Mouse (Mus musculus): Measurements from ENCODE around the gene Gm16442.
"Not testable (repeated sequence)": the region's sequence is repeated elsewhere in the genome, so short reads cannot be mapped to it uniquely, and the experiment has no call there.

Gm16442 gene

DNA sequence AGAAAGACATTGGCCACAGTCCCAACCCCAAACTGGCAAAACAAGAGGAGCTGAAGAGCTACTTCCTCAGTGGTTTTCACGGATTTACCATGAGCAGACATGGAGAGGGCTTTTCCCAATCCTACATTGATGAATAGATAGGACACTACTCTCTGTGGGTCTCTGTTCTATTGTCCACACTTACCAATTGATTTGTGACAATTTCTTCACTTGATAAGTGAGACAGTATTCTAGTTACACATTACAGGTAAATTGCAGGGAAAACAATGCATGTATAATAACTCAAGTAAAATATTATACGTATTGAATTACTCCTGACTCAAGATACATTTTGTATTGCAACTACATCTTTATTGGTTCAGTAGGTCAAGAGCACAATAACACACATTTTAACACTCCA lies at the start of gene Gm16442:
TSS of gene Gm16442 (minus strand) at position 101 of the 400 bp plus-strand sequence.
- DNase-seq (ENCODE audit: low read depth, low spot score) = not testable (repeated sequence)

DNA sequence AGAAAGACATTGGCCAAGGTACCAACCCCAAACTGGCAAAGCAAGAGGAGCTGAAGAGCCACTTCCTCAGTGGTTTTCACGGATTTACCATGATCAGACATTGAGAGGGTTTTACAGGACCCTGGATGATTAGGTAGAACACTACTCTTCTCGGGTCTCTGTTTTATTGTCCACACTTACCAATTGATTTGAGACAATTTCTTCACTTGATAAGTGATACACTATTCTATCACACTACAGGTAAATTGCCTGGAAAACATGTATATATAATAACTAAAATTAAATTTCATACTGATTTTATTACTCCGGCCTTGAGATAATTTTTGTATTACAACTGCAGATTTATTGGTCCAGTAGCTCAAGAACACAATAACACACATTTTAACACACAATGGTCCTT lies 45.9 kb upstream of the Gm16442 start, which contains the start of gene Vmn1r94:
TSS of gene Vmn1r94 (minus strand) at position 101 of the 400 bp plus-strand sequence.
- DNase-seq (ENCODE audit: low read depth, low spot score) = not testable (repeated sequence)

DNA sequence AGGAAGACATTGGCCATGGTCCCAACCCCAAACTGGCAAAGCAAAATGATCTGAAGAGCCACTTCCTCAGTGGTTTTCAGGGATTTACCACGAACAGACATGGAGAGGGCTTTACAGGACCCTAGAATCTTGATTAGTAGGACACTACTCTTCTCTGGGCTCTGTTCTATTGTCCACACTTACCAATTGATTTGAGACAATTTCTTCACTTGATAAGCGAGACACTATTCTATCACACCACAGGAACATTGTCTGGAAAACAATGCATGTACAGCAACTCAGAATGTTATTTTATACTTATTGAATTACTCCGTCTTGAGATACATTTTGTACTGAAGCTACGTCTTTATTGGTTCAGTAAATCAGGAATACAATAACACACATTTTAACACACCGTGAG lies 16.6 kb upstream of the Gm16442 start, which contains the start of gene Vmn1r93:
TSS of gene Vmn1r93 (minus strand) at position 101 of the 400 bp plus-strand sequence.
- not testable (repeated sequence) for DNase-seq (ENCODE audit: low read depth, low spot score)

DNA sequence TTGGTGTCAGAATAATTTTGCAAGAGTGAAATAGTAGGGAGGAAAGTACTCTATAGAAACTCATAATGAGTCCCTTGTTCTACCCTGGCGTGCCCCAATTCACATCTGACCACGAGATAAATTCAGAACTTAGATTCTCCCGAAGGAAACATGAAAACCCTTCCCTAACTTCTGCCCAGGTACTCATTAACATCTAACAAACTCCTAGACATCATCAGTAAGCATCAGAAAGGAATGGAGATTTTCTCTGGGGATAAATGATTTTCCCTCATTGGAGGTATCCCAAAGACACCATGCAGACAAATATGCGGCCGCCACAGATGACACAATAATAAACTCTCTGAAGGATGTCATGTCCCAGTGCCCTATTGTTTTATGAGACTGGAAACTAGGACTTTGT lies 23.0 kb downstream of the Gm16442 start, which contains the start of gene Vmn1r91:
TSS of gene Vmn1r91 (plus strand) at position 301 of the 400 bp plus-strand sequence.
- not testable (repeated sequence) for DNase-seq (ENCODE audit: low read depth, low spot score)

DNA sequence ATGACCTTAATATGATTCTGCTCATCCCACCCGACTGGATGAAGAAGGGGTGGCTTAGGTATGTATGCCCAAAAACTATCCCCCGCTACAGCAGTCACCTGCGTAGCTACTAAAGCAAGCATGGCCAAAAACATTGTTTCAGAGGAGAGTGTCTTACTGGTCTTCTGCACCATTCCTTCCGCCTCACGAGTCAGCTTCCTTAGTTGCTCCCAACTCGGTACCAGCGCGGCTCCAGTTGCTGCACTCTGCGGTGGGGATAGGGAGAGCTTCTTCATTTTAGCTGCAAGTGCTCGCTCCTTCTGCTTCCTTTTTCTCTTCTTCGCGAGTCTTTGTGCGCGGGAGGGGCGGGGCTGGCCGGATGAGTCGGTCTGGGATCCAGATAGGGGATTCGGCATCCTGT lies 44.3 kb downstream of the Gm16442 start:
- DNase-seq (ENCODE audit: low read depth, low spot score) = not testable (repeated sequence)

Data from R1 (cell line).